9 mouse cellular contexts compared by ENCODE assay signal in the genomic region with DNA sequence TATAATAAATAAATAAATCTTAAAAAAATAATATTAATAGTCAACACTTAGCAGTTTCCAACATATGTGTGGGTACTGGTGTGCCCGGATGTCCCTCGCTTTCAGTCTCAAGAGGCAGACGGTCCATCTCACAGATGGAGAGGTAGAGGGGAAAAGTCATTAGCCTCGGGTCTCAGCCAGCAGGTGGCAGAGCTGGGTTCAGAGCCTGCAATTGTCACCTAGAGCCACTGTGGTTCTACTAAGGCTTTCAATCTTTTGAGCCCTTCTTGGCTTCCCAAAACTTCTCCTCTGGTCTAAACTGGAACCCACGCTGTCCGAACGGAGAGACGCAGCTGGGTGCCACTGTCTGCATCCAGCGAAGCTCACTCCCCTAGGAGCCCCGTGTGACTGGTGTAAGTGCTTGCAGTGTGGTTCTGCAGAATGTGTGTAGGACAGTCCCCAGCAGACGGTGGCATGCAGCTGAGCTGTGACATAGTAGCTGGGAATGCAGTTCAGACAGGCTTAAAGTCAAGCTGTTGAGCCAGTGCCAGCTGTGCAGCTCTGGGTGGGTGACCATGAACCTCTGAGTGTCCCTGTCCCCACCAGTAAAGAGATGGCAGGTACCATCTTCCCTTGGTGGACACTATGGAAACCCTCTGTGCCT. TPM values are rescaled to one million over a fixed set of nuclear protein-coding genes. Genes with fewer than 3 reads are reported as not detected.
A peak's percentile ranks its signal among the peaks of the same experiment; 100 is the strongest.
DNase-seq lines count a peak whose midpoint lies in the region; ATAC-seq lines count a peak whose summit lies in the region.
"Had no signal": no experiment of that assay in that cellular context is flagged by ENCODE, and none has a peak within 500 bp of the region (broad histone marks: within the 10 kb centered on the region; RNA-seq: fewer than 3 reads in every experiment).

No protein-coding gene starts in this region.

- peaks cover 3% of the 10 kb centered on the region; the same call in 1 of the 2 replicates for H3K4me1 ChIP-seq in megakaryocyte, embryonic 14.5 days
- H3K4me1 ChIP-seq: limb, embryonic 15.5 days had no signal

- no peaks in the 10 kb centered on the region for H3K36me3 ChIP-seq in megakaryocyte, embryonic 14.5 days (replicated peaks; ENCODE audit: low read length)
- H3K36me3 ChIP-seq: limb, embryonic 15.5 days had no signal

- H3K27me3 ChIP-seq in megakaryocyte, embryonic 14.5 days (replicated peaks), result peaks cover 79% of the 10 kb centered on the region

- H3K4me3 ChIP-seq in megakaryocyte, embryonic 14.5 days (replicated peaks), result peak overlapping the region; percentile 50
- H3K4me3 ChIP-seq: erythroblast, embryonic 14.5 days; limb, embryonic 15.5 days had no signal

- no peaks in the 10 kb centered on the region for H3K9me3 ChIP-seq in megakaryocyte, embryonic 14.5 days
- H3K9me3 ChIP-seq: limb, embryonic 15.5 days had no signal

- no peak for ATAC-seq in megakaryocyte, adult 5-6 weeks (ENCODE audit: poor library complexity, severe bottlenecking)

- DNase-seq in adipocyte (ENCODE audit: low spot score), result peak; percentile 27
- peak; percentile 58 to 64 for DNase-seq in cerebellum, postnatal 36 days
- peak; percentile 16 for DNase-seq in kidney, postnatal 14 days
- DNase-seq in thymus, postnatal 36 days, result peak; percentile 12 to 21
- DNase-seq in frontal cortex, postnatal 14 days (ENCODE audit: low spot score in 2 of 2), result no peak

RNA-seq across cellular contexts. Expression of a gene that starts 29.2 kb away (rescaled TPM):
- polyA plus RNA-seq in megakaryocyte, embryonic 14.5 days (2012; ENCODE audit: insufficient read depth, low replicate concordance), result 185 and 337 TPM in 2 replicates
- 35.2 and 38.7 TPM in 2 replicates for total RNA-seq in megakaryocyte, adult 5-6 weeks (2015)
- 13.8 and 24.0 TPM in 2 replicates for total RNA-seq in megakaryocyte, adult 5-6 weeks (2017)

RNA-seq across cellular contexts. Expression of a gene that starts 36.9 kb away (rescaled TPM):
- 2.2 and 7.7 TPM in 2 replicates for polyA plus RNA-seq in megakaryocyte, embryonic 14.5 days (2012; ENCODE audit: insufficient read depth, low replicate concordance)
- total RNA-seq in megakaryocyte, adult 5-6 weeks (2015), result 7.5 and 10.2 TPM in 2 replicates
- total RNA-seq in megakaryocyte, adult 5-6 weeks (2017), result 5.8 and 6.4 TPM in 2 replicates

Comparison
In these comparisons a context has a peak if more than half of its experiments do, and no peak if none do; other contexts are left out.
1. DNase-seq: peak in adipocyte (single experiment), cerebellum, postnatal 36 days (2 of 2), kidney, postnatal 14 days (single experiment) and thymus, postnatal 36 days (2 of 2); none in frontal cortex, postnatal 14 days (0 of 2).